Mouse (Mus musculus): ENCODE measurements around the gene Sertad4. TPM values are rescaled to one million over a fixed set of nuclear protein-coding genes. Genes with fewer than 3 reads are reported as not detected.

Sertad4 gene
- 8.3 and 11.4 TPM in 2 replicates for polyA plus RNA-seq (2016; fragmentation: Nextera tagmentation; extraction: Ambion mirVana)

GRCm38 (mm10) chr1:192855474-192856230 is at the start of gene Sertad4:
Gene Sertad4 (minus strand): TSS chr1:192855756.
- peak; percentile 77 for DNase-seq (ENCODE audit: low spot score)
- Histone ChIP-seq H3K4me3 (peak within 1 kb of the TSS; percentile 83), H3K9me3 (replicated peaks) (no peaks in the 10 kb centered on the region), H3K4me1 (peaks cover 53% of the 10 kb centered on the region), H3K36me3 (no peaks in the 10 kb centered on the region), H3K27ac (replicated peaks) (peak within 1 kb of the TSS; percentile 92), H3K27me3 (ENCODE audit: low read depth, poor library complexity, severe bottlenecking) (peaks cover 97% of the 10 kb centered on the region)
- under 1% methylated on average over 75 of the region's 75 CpGs for WGBS

DNA sequence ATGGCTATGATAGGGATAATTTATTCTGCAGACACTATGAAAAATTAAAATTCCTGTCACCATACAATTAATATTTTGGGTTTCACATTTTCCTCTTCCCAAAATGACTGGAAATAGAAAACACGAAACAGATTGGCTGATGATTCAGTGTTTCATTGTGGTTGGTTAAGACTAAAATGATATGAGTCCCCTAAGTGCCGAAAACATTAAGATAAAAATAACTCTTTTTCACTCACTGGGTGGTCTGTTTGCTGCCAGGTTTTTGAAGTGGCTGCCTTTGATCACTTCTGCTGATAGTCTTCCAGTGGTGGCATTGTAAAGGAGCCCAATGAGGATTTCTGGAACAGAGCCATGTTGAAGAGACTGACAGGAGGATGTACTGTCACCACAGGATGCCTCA is 46.0 kb upstream of the Sertad4 start:
- no peak overlapping the region for H3K4me3 ChIP-seq
- H3K36me3 ChIP-seq: peaks cover 10% of the 10 kb centered on the region; the same call in 1 of the 2 replicates
- H3K27me3 ChIP-seq (ENCODE audit: low read depth, poor library complexity, severe bottlenecking): peaks cover 12% of the 10 kb centered on the region
- WGBS: 84% methylated on average over 2 of the region's 2 CpGs
- peaks cover 4% of the 10 kb centered on the region; the same call in 1 of the 2 replicates for H3K9me3 ChIP-seq (replicated peaks)
- no peak overlapping the region for H3K27ac ChIP-seq (replicated peaks)
- H3K4me1 ChIP-seq: peaks cover 10% of the 10 kb centered on the region; the same call in 1 of the 2 replicates
- no peak for DNase-seq (ENCODE audit: low spot score)

- 82% methylated on average over 3 of the region's 3 CpGs for WGBS
- H3K27ac ChIP-seq (replicated peaks): no peak overlapping the region
- peaks cover 10% of the 10 kb centered on the region; the same call in 1 of the 2 replicates for H3K4me1 ChIP-seq
- H3K27me3 ChIP-seq (ENCODE audit: low read depth, poor library complexity, severe bottlenecking): peaks cover 12% of the 10 kb centered on the region
- H3K4me3 ChIP-seq: no peak overlapping the region
- peaks cover 14% of the 10 kb centered on the region; the same call in 1 of the 2 replicates for H3K36me3 ChIP-seq
- DNase-seq (ENCODE audit: low spot score): no peak
- peaks cover 4% of the 10 kb centered on the region; the same call in 1 of the 2 replicates for H3K9me3 ChIP-seq (replicated peaks)
These were observed 45.4 kb upstream of the Sertad4 start for GRCm38 (mm10) chr1:192900913-192901312.

GRCm38 (mm10) chr1:192898742-192899141 is 43.2 kb upstream of the Sertad4 start:
- Histone ChIP-seq H3K36me3 (peaks cover 14% of the 10 kb centered on the region; the same call in 1 of the 2 replicates), H3K27ac (replicated peaks) (no peak overlapping the region), H3K9me3 (replicated peaks) (no peaks in the 10 kb centered on the region), H3K4me3 (no peak overlapping the region), H3K4me1 (peaks cover 10% of the 10 kb centered on the region; the same call in 1 of the 2 replicates), H3K27me3 (ENCODE audit: low read depth, poor library complexity, severe bottlenecking) (peaks cover 12% of the 10 kb centered on the region)
- DNase-seq (ENCODE audit: low spot score): no peak
- 21% methylated on average over 2 of the region's 2 CpGs for WGBS

- 67% methylated on average over 10 of the region's 10 CpGs for WGBS
- no peaks in the 10 kb centered on the region for H3K9me3 ChIP-seq (replicated peaks)
- no peak for DNase-seq (ENCODE audit: low spot score)
- peaks cover 10% of the 10 kb centered on the region; the same call in 1 of the 2 replicates for H3K4me1 ChIP-seq
- H3K27ac ChIP-seq (replicated peaks): no peak overlapping the region
- peaks cover 12% of the 10 kb centered on the region for H3K27me3 ChIP-seq (ENCODE audit: low read depth, poor library complexity, severe bottlenecking)
- no peak overlapping the region for H3K4me3 ChIP-seq
- peaks cover 14% of the 10 kb centered on the region; the same call in 1 of the 2 replicates for H3K36me3 ChIP-seq
These were observed 41.7 kb upstream of the Sertad4 start for GRCm38 (mm10) chr1:192897218-192897617.

DNA sequence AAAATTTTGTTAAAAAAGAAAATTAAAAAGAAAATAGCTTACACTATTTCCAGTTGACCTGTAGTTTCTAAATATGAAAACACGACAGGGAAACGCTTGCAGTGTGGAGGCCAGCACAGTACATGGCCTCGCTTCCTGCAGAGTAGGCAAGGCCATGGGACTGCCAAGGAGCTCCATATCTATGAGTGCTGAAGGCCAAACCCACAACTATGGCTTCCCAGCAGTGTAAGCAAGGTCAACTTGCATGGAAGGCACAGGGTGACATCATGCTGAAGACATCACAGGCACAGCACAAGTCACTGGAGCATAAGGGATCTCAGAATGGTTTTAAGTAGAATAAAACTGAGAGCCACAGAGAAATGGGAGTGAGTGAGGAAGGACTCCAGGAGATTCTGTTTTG is 40.5 kb upstream of the Sertad4 start:
- Histone ChIP-seq H3K27ac (replicated peaks) (no peak overlapping the region), H3K4me3 (no peak overlapping the region), H3K36me3 (peaks cover 14% of the 10 kb centered on the region; the same call in 1 of the 2 replicates), H3K4me1 (peaks cover 10% of the 10 kb centered on the region; the same call in 1 of the 2 replicates), H3K9me3 (replicated peaks) (no peaks in the 10 kb centered on the region), H3K27me3 (ENCODE audit: low read depth, poor library complexity, severe bottlenecking) (peaks cover 12% of the 10 kb centered on the region)
- 93% methylated on average over 3 of the region's 3 CpGs for WGBS
- no peak for DNase-seq (ENCODE audit: low spot score)

DNA sequence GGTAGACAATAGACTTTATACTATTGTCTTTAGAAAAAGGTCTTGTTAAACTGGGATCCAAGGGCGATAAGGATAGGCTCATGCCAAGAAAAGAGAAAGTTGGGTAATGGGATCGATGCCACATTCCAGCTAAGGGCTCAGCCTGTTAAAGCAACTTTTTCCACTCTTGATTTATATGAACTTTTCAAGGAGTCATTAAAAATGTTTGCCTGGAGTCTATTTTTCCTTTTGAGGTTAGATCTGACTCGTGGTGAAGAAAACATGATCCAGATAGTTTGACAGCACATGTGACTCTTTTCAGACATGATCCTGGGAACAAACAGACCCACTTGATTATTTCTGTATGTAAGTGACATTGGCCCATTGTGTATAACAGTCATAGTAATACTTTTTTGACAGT is 35.2 kb upstream of the Sertad4 start:
- 87% methylated on average over 3 of the region's 3 CpGs for WGBS
- Histone ChIP-seq H3K36me3 (no peaks in the 10 kb centered on the region), H3K27ac (replicated peaks) (no peak overlapping the region), H3K4me3 (no peak overlapping the region), H3K9me3 (replicated peaks) (no peaks in the 10 kb centered on the region), H3K4me1 (no peaks in the 10 kb centered on the region), H3K27me3 (ENCODE audit: low read depth, poor library complexity, severe bottlenecking) (no peaks in the 10 kb centered on the region)
- no peak for DNase-seq (ENCODE audit: low spot score)

DNA sequence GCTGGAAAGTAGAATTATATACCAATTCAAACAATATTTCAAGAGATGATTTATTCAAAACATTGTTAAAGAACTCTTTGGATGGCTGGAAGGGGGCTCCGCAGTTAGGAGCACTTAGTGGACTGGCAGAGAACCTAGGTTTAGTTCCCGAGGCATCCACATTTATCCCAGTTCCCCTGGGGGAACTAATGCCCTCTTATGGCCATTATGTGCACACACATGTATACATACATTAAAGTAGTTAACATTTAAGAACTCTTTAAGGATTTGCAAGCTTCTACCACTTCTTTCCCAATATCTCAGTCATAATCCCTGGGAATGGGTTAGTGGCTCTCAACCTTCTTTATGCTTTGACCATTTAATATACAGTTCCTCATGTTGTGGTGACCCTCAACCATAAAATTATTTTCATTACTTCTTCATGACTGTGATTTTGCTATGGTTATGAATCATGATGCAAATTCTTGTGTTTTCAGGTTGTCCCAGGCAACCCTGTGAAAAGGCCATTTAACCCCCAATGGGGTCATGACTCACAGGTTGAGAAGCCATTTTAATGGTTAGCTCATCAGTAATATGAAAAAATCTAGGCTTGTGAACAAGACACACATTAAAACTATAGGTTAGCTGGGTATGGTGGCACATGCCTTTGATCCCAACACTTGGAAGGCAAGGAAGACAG is 27.2 kb upstream of the Sertad4 start:
- Histone ChIP-seq H3K4me1 (peaks cover 6% of the 10 kb centered on the region), H3K27me3 (ENCODE audit: low read depth, poor library complexity, severe bottlenecking) (no peaks in the 10 kb centered on the region), H3K36me3 (no peaks in the 10 kb centered on the region), H3K4me3 (no peak overlapping the region), H3K9me3 (replicated peaks) (no peaks in the 10 kb centered on the region), H3K27ac (replicated peaks) (no peak overlapping the region)
- WGBS: 89% methylated on average over 2 of the region's 2 CpGs
- no peak for DNase-seq (ENCODE audit: low spot score)

GRCm38 (mm10) chr1:192880130-192880529 is 24.6 kb upstream of the Sertad4 start:
- DNase-seq (ENCODE audit: low spot score): no peak
- no peaks in the 10 kb centered on the region for H3K9me3 ChIP-seq (replicated peaks)
- H3K4me3 ChIP-seq: no peak overlapping the region
- H3K36me3 ChIP-seq: no peaks in the 10 kb centered on the region
- no peak overlapping the region for H3K27ac ChIP-seq (replicated peaks)
- H3K4me1 ChIP-seq: peaks cover 6% of the 10 kb centered on the region
- H3K27me3 ChIP-seq (ENCODE audit: low read depth, poor library complexity, severe bottlenecking): no peaks in the 10 kb centered on the region
- 81% methylated on average over 4 of the region's 4 CpGs for WGBS

- Histone ChIP-seq H3K4me3 (no peak overlapping the region), H3K4me1 (peaks cover 6% of the 10 kb centered on the region), H3K27me3 (ENCODE audit: low read depth, poor library complexity, severe bottlenecking) (no peaks in the 10 kb centered on the region; the same call in 1 of the 2 replicates), H3K27ac (replicated peaks) (no peak overlapping the region), H3K9me3 (replicated peaks) (no peaks in the 10 kb centered on the region), H3K36me3 (no peaks in the 10 kb centered on the region)
- WGBS: 88% methylated on average over 7 of the region's 7 CpGs
- DNase-seq (ENCODE audit: low spot score): no peak
These were observed 23.6 kb upstream of the Sertad4 start for GRCm38 (mm10) chr1:192879086-192879580.

DNA sequence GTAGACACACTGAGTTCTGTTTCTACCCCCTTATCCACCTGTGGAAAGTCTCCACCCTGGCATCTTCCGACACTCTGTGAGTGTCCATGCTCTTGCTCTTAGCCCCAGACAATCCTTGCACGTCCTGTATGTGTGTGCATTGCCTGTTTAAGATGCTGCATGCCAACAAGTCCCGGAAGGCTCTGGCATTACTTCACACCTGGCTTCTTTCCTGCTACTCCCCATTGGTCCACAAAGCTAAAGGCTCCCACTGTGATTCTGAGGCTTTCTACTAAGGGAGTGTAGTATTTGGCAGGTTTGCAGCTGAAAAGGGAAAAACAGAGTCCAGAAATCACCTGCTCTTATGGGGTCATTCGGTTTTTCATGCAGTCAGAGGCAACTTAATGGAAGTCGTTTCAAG is 17.3 kb upstream of the Sertad4 start:
- Histone ChIP-seq H3K9me3 (replicated peaks) (no peaks in the 10 kb centered on the region), H3K27me3 (ENCODE audit: low read depth, poor library complexity, severe bottlenecking) (peaks cover 3% of the 10 kb centered on the region; the same call in 1 of the 2 replicates), H3K4me3 (no peak overlapping the region), H3K27ac (replicated peaks) (no peak overlapping the region), H3K36me3 (no peaks in the 10 kb centered on the region), H3K4me1 (no peaks in the 10 kb centered on the region)
- 75% methylated on average over 5 of the region's 5 CpGs for WGBS
- no peak for DNase-seq (ENCODE audit: low spot score)

GRCm38 (mm10) chr1:192869761-192870160 is 14.2 kb upstream of the Sertad4 start:
- Histone ChIP-seq H3K36me3 (no peaks in the 10 kb centered on the region), H3K27me3 (ENCODE audit: low read depth, poor library complexity, severe bottlenecking) (peaks cover 3% of the 10 kb centered on the region; the same call in 1 of the 2 replicates), H3K9me3 (replicated peaks) (no peaks in the 10 kb centered on the region), H3K4me1 (no peaks in the 10 kb centered on the region), H3K4me3 (no peak overlapping the region), H3K27ac (replicated peaks) (no peak overlapping the region)
- WGBS: 77% methylated on average over 1 of the region's 1 CpGs
- DNase-seq (ENCODE audit: low spot score): no peak

Measured in midbrain, embryonic 10.5 days (tissue).